Mouse (Mus musculus): Measurements from ENCODE around the gene Krba1.

DNA sequence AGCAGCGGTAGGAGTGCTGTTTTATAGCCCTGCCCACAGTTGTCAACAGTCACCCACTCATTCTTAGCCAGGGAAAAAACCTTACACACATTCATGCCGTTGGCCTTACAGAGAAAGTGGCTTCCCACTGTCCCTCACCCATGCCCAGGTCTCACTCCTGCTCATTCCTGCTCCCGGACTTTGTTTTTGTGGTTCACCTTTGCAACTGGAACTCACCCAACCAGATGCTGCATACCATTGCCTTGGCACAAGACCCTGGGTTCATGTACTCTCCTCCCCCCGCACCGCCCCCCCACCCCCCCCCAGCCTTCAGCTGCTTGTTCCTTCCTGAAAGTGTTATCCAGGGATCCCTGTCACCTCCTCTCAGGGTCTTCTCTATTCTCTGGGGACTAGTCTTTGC is 39.7 kb downstream of the Krba1 start:
- TF ChIP-seq CTCF (IDR thresholded peaks at IDR 0.05; ENCODE audit: control insufficient read depth, insufficient read depth, insufficient read length), result no peak
- no peak for TF ChIP-seq CEBPB (IDR thresholded peaks at IDR 0.05; ENCODE audit: low read depth)
